Mouse (Mus musculus): ENCODE measurements at regions not wholly inside any gene's neighbourhood (a gene's known extent, or its start where the extent isn't known, plus 50 kb on each side); places are given as distances from the start of the nearest gene placed in this dataset.

DNA sequence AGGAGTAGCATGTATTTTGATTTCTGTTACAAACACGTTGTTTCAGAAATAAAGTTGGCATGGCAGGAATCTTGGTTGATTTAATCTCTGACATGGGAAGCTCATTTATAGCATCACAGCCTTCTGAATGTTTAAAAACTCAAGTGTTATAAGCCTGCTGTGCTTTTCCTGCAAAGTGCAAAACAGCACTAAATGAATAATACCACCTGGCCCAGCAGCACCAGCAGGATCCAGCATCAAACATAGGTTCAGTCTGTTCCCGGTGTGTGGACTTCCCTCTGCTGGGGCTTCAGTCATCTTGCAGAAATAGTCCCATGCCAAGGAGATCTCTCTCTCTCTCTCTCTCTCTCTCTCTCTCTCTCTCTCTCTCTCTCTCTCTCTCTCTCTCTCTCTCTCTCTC is 154.7 kb upstream of the Tox3 start:
- ATAC-seq = no peak
- 57% methylated on average over 2 of the region's 2 CpGs for WGBS

DNA sequence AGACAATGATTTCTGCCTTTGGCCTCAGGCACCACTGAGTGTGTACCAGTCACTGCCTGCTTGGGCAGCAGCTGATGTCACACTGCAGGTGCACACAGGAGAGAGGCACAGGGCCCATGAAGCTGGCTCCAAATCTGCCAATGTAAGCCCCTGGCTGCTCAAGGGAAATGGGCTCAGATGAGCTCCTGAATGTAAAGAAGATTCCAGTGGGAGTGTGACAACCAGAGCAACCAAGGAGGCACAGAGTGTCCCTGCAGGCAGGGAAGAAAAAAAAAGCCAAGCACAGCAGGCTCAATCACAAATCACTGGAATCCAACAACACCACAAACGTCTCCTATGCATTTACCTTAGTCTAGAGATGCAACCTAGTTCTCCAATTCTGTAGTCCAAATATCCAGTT is 151.2 kb upstream of the Tox3 start:
- H3K4me1 ChIP-seq (ENCODE audit: control insufficient read depth, insufficient read depth, low read depth, low read length) = peaks cover 15% of the 10 kb centered on the region
- H3K9me3 ChIP-seq (ENCODE audit: control insufficient read depth, low read length) = no peaks in the 10 kb centered on the region
- WGBS = 24% methylated on average over 1 of the region's 1 CpGs
- no peak overlapping the region for H3K4me3 ChIP-seq (ENCODE audit: low read length)
- no peak overlapping the region for H3K9ac ChIP-seq (ENCODE audit: low read depth, low read length)
- no peak overlapping the region for H3K4me2 ChIP-seq (ENCODE audit: low read length)
- H3K27ac ChIP-seq (ENCODE audit: low read depth, low read length) = no peak overlapping the region
- ATAC-seq = no peak
- H3K27me3 ChIP-seq (replicated peaks; ENCODE audit: control insufficient read depth, insufficient read depth, low read length) = no peaks in the 10 kb centered on the region
- no peaks in the 10 kb centered on the region for H3K36me3 ChIP-seq (ENCODE audit: control insufficient read depth, insufficient read depth, low read length)

More for the DNA sequence above, 154.7 kb upstream of the Tox3 start:
- Histone ChIP-seq H3K27me3 (replicated peaks; ENCODE audit: control insufficient read depth, insufficient read depth, low read length) (no peaks in the 10 kb centered on the region), H3K36me3 (ENCODE audit: control insufficient read depth, insufficient read depth, low read length) (no peaks in the 10 kb centered on the region), H3K4me3 (ENCODE audit: low read length) (no peak overlapping the region), H3K4me2 (ENCODE audit: low read length) (no peak overlapping the region), H3K9me3 (ENCODE audit: control insufficient read depth, low read length) (no peaks in the 10 kb centered on the region), H3K27ac (ENCODE audit: low read depth, low read length) (no peak overlapping the region), H3K9ac (ENCODE audit: low read depth, low read length) (no peak overlapping the region), H3K4me1 (ENCODE audit: control insufficient read depth, insufficient read depth, low read depth, low read length) (no peaks in the 10 kb centered on the region)

- Histone ChIP-seq H3K27ac (ENCODE audit: low read depth, low read length) (peak overlapping the region; percentile 76), H3K4me2 (ENCODE audit: low read length) (peak overlapping the region; percentile 52), H3K36me3 (ENCODE audit: control insufficient read depth, insufficient read depth, low read length) (no peaks in the 10 kb centered on the region), H3K4me1 (ENCODE audit: control insufficient read depth, insufficient read depth, low read depth, low read length) (peaks cover 16% of the 10 kb centered on the region), H3K9me3 (ENCODE audit: control insufficient read depth, low read length) (no peaks in the 10 kb centered on the region), H3K9ac (ENCODE audit: low read depth, low read length) (peak overlapping the region; percentile 54), H3K27me3 (replicated peaks; ENCODE audit: control insufficient read depth, insufficient read depth, low read length) (no peaks in the 10 kb centered on the region), H3K4me3 (ENCODE audit: low read length) (peak overlapping the region; percentile 18)
- peak; percentile 72 for ATAC-seq
- 2% methylated on average over 13 of the region's 13 CpGs for WGBS
These were observed 148.6 kb upstream of the Tox3 start for GRCm38 (mm10) chr8:90496658-90497163.

DNA sequence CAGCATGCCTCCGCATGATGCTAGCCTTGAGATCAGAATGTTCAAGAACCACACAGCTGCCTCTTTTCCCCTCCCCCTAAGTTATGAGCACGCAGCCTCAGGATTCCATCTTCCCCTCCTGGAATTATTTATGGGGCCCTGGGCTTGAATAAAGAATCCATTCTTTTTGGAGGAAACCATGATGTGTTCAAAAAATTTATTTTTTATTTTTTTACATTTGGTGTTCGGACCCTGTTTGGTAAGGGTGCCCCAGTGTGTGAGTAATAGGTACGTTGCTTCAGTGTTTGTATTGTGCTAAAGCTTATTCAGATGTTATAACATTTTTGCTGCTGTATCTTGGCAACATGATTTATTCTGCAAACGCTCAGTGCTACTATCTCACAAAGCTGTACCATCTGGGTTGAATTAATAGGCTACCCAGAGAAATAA is 147.8 kb upstream of the Tox3 start:
- WGBS = 9% methylated on average over 5 of the region's 5 CpGs
- H3K9me3 ChIP-seq (ENCODE audit: control insufficient read depth, low read length) = no peaks in the 10 kb centered on the region
- H3K27ac ChIP-seq (ENCODE audit: low read depth, low read length) = peak overlapping the region; percentile 39; the same call in 1 of the 2 replicates
- H3K4me3 ChIP-seq (ENCODE audit: low read length) = no peak overlapping the region
- no peaks in the 10 kb centered on the region for H3K27me3 ChIP-seq (replicated peaks; ENCODE audit: control insufficient read depth, insufficient read depth, low read length)
- H3K4me2 ChIP-seq (ENCODE audit: low read length) = peak overlapping the region; percentile 16; the same call in 1 of the 2 replicates
- ATAC-seq = peak; percentile 53; the same call in 1 of the 2 replicates
- H3K9ac ChIP-seq (ENCODE audit: low read depth, low read length) = no peak overlapping the region
- peaks cover 23% of the 10 kb centered on the region for H3K4me1 ChIP-seq (ENCODE audit: control insufficient read depth, insufficient read depth, low read depth, low read length)
- no peaks in the 10 kb centered on the region for H3K36me3 ChIP-seq (ENCODE audit: control insufficient read depth, insufficient read depth, low read length)

DNA sequence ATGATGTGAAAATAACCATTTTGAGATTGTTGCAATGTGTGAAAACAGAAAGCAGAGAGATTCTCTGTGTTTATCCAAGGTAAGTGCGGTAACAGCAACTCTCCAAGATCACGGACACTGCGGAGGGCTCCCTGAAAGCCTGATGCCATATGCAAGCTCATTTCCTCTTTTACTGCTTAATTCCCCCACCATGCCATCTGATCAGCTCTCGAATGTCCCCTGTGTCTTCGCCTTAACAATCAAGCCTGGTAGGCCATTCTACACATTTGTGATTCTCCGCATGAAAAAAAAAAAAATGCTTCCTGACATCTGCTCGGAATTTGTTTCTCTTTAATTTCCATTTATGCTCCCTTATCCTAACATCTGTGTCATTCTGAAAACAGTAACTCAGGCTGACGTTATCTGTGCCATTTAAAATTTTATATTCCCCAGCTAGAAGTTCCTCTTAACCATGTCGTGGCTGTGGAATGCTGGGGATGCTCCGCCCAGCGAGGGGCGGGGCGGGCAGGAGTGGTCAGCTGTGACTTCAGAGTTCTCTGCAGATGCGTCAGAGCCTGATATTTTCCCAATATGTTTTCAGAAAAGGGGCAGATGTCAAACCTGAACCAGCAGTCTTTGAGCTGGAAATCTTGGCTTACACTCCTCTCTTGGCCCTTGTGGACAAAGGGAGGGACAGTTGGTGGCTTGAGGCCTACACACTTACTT is 144.5 kb upstream of the Tox3 start:
- Histone ChIP-seq H3K9ac (ENCODE audit: low read depth, low read length) (no peak overlapping the region), H3K27me3 (replicated peaks; ENCODE audit: control insufficient read depth, insufficient read depth, low read length) (no peaks in the 10 kb centered on the region), H3K4me2 (ENCODE audit: low read length) (no peak overlapping the region), H3K4me1 (ENCODE audit: control insufficient read depth, insufficient read depth, low read depth, low read length) (peaks cover 26% of the 10 kb centered on the region), H3K36me3 (ENCODE audit: control insufficient read depth, insufficient read depth, low read length) (no peaks in the 10 kb centered on the region), H3K27ac (ENCODE audit: low read depth, low read length) (no peak overlapping the region), H3K4me3 (ENCODE audit: low read length) (no peak overlapping the region), H3K9me3 (ENCODE audit: control insufficient read depth, low read length) (no peaks in the 10 kb centered on the region)
- 44% methylated on average over 14 of the region's 14 CpGs for WGBS
- no peak for ATAC-seq

- Histone ChIP-seq H3K36me3 (ENCODE audit: control insufficient read depth, insufficient read depth, low read length) (no peaks in the 10 kb centered on the region), H3K27me3 (replicated peaks; ENCODE audit: control insufficient read depth, insufficient read depth, low read length) (no peaks in the 10 kb centered on the region), H3K9me3 (ENCODE audit: control insufficient read depth, low read length) (no peaks in the 10 kb centered on the region), H3K4me1 (ENCODE audit: control insufficient read depth, insufficient read depth, low read depth, low read length) (peaks cover 19% of the 10 kb centered on the region), H3K9ac (ENCODE audit: low read depth, low read length) (no peak overlapping the region), H3K4me2 (ENCODE audit: low read length) (no peak overlapping the region), H3K27ac (ENCODE audit: low read depth, low read length) (no peak overlapping the region), H3K4me3 (ENCODE audit: low read length) (no peak overlapping the region)
- ATAC-seq = no peak
- 32% methylated on average over 7 of the region's 7 CpGs for WGBS
These were observed 143.5 kb upstream of the Tox3 start for GRCm38 (mm10) chr8:90491691-90492090.

DNA sequence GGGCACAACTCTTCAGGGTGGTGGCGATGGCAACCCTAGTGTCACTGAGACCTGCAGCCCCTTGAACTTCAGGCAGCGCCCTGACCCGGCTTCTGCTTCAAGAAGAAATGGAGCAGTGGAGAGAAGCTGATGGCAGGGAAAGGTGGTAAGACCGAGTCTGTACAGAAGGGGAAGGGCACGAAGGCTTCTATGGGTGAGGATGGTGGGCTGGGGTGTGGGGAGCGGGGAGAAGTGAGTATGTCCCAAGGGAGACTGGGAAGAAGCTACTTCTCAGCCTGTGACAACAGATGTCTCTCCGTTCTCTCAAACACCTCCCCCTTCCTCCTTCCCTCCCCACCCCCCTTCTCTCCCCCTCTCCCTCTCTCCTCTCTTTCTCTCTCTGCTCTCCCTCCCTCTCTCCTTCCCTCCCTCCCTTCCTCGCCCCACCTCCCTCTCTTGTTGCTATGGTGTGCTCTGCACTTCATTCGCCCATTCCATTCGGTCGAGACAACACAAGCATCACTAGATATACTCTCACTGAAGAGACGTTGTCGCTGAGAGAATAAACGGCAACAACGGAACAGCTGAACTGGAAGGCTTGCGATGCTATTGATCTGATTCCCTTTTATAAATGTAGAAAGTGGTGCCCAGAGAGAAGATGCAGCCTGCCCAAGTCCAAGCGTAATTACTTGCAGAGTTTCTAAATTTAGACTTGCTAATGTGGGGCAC is 142.7 kb upstream of the Tox3 start:
- no peak overlapping the region for H3K27ac ChIP-seq (ENCODE audit: low read depth, low read length)
- H3K36me3 ChIP-seq (ENCODE audit: control insufficient read depth, insufficient read depth, low read length) = no peaks in the 10 kb centered on the region
- peak overlapping the region; percentile 31 for H3K4me2 ChIP-seq (ENCODE audit: low read length)
- H3K4me1 ChIP-seq (ENCODE audit: control insufficient read depth, insufficient read depth, low read depth, low read length) = peaks cover 15% of the 10 kb centered on the region
- H3K9ac ChIP-seq (ENCODE audit: low read depth, low read length) = no peak overlapping the region; the same call in 1 of the 2 replicates
- no peaks in the 10 kb centered on the region for H3K9me3 ChIP-seq (ENCODE audit: control insufficient read depth, low read length)
- peak; percentile 73; the same call in 1 of the 2 replicates for ATAC-seq
- WGBS = 43% methylated on average over 17 of the region's 17 CpGs
- H3K27me3 ChIP-seq (replicated peaks; ENCODE audit: control insufficient read depth, insufficient read depth, low read length) = no peaks in the 10 kb centered on the region
- no peak overlapping the region for H3K4me3 ChIP-seq (ENCODE audit: low read length)

- H3K9ac ChIP-seq (ENCODE audit: low read depth, low read length) = no peak overlapping the region
- H3K27ac ChIP-seq (ENCODE audit: low read depth, low read length) = no peak overlapping the region
- H3K4me1 ChIP-seq (ENCODE audit: control insufficient read depth, insufficient read depth, low read depth, low read length) = peaks cover 9% of the 10 kb centered on the region
- H3K36me3 ChIP-seq (ENCODE audit: control insufficient read depth, insufficient read depth, low read length) = no peaks in the 10 kb centered on the region
- no peaks in the 10 kb centered on the region for H3K9me3 ChIP-seq (ENCODE audit: control insufficient read depth, low read length)
- 88% methylated on average over 3 of the region's 3 CpGs for WGBS
- ATAC-seq = no peak
- no peak overlapping the region for H3K4me2 ChIP-seq (ENCODE audit: low read length)
- no peaks in the 10 kb centered on the region for H3K27me3 ChIP-seq (replicated peaks; ENCODE audit: control insufficient read depth, insufficient read depth, low read length)
- no peak overlapping the region for H3K4me3 ChIP-seq (ENCODE audit: low read length)
These were observed 138.4 kb upstream of the Tox3 start for GRCm38 (mm10) chr8:90486556-90486955.

DNA sequence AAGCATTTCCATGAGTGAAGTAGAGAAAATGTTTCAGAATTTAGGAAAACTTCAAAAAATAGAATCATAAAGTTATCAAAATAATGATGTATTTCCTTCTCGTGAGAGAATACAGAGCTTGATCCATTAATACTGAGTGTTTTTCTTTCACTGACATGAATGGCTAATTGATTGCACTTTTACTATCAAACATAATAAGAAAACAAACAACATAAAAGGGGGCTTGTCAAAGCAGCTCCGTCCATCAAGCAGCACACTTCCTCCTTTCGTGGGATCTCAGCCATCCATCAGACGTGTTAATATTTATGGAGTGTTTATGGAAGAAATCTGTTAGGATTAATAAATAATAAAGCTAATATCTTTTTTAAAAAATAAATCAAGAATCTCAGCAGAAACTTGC is 130.0 kb upstream of the Tox3 start:
- no peak for ATAC-seq
- Histone ChIP-seq H3K4me2 (ENCODE audit: low read length) (no peak overlapping the region), H3K27ac (ENCODE audit: low read depth, low read length) (no peak overlapping the region), H3K4me1 (ENCODE audit: control insufficient read depth, insufficient read depth, low read depth, low read length) (no peaks in the 10 kb centered on the region), H3K9ac (ENCODE audit: low read depth, low read length) (no peak overlapping the region), H3K36me3 (ENCODE audit: control insufficient read depth, insufficient read depth, low read length) (no peaks in the 10 kb centered on the region), H3K4me3 (ENCODE audit: low read length) (no peak overlapping the region), H3K9me3 (ENCODE audit: control insufficient read depth, low read length) (no peaks in the 10 kb centered on the region), H3K27me3 (replicated peaks; ENCODE audit: control insufficient read depth, insufficient read depth, low read length) (no peaks in the 10 kb centered on the region)
- 55% methylated on average over 4 of the region's 4 CpGs for WGBS
